Mouse (Mus musculus): ENCODE results near the gene Lgals8. TPM values are rescaled to one million over a fixed set of nuclear protein-coding genes. Genes with fewer than 3 reads are reported as not detected.
"Not testable (repeated sequence)": the region's sequence is repeated elsewhere in the genome, so short reads cannot be mapped to it uniquely, and the experiment has no call there.

The Lgals8 gene
- polyA plus RNA-seq, 1 experiment from 2014 or later: 14.8 TPM

GRCm38 (mm10) chr13:12485197-12485596 is 20.5 kb upstream of the Lgals8 start:
- Histone ChIP-seq H3K4me3 (no peak overlapping the region), H3K27ac (no peak overlapping the region), H3K9ac (no peak overlapping the region), H3K4me1 (no peaks in the 10 kb centered on the region), H3K36me3 (no peaks in the 10 kb centered on the region), H3K9me3 (replicated peaks) (no peaks in the 10 kb centered on the region), H3K27me3 (replicated peaks) (no peaks in the 10 kb centered on the region), H3K4me2 (no peak overlapping the region)
- 57% methylated on average over 2 of the region's 2 CpGs for WGBS (ENCODE audit: insufficient replicate concordance)
- no peak for ATAC-seq

GRCm38 (mm10) chr13:12479802-12480201 is 15.1 kb upstream of the Lgals8 start:
- no peaks in the 10 kb centered on the region for H3K9me3 ChIP-seq (replicated peaks)
- H3K4me2 ChIP-seq: no peak overlapping the region
- H3K27ac ChIP-seq: no peak overlapping the region
- H3K4me3 ChIP-seq: no peak overlapping the region
- H3K36me3 ChIP-seq: no peaks in the 10 kb centered on the region
- H3K9ac ChIP-seq: no peak overlapping the region
- ATAC-seq: no peak
- H3K4me1 ChIP-seq: no peaks in the 10 kb centered on the region
- H3K27me3 ChIP-seq (replicated peaks): no peaks in the 10 kb centered on the region
- WGBS (ENCODE audit: insufficient replicate concordance): 71% methylated on average over 6 of the region's 6 CpGs

- Histone ChIP-seq H3K4me2 (no peak overlapping the region), H3K27ac (no peak overlapping the region), H3K9me3 (replicated peaks) (no peaks in the 10 kb centered on the region), H3K4me3 (no peak overlapping the region), H3K36me3 (no peaks in the 10 kb centered on the region), H3K27me3 (replicated peaks) (no peaks in the 10 kb centered on the region), H3K9ac (no peak overlapping the region), H3K4me1 (no peaks in the 10 kb centered on the region)
- 73% methylated on average over 15 of the region's 15 CpGs for WGBS (ENCODE audit: insufficient replicate concordance)
- no peak for ATAC-seq
Observed at GRCm38 (mm10) chr13:12478301-12478700, 13.6 kb upstream of the Lgals8 start.

DNA sequence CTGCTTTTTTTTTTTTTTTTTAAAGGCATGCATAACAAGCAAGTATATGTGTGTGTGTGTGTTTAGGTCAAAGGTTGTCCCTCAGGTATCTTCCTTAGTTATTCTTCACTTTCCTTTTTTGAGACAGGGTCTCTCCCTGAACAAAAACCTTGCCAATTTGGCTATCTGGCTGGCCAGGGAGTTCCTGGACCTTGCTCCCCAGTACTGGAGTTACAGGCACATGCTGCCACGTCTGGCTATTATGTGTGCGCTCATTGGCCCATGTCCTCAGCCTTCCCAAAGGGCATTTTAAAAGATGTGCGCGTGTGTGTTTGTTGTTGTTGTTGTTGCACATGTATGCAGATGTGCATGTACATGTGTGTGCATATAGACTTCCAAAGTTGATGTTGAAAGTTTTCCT is 12.1 kb upstream of the Lgals8 start:
- WGBS (ENCODE audit: insufficient replicate concordance): 75% methylated on average over 4 of the region's 4 CpGs
- no peaks in the 10 kb centered on the region for H3K4me1 ChIP-seq

DNA sequence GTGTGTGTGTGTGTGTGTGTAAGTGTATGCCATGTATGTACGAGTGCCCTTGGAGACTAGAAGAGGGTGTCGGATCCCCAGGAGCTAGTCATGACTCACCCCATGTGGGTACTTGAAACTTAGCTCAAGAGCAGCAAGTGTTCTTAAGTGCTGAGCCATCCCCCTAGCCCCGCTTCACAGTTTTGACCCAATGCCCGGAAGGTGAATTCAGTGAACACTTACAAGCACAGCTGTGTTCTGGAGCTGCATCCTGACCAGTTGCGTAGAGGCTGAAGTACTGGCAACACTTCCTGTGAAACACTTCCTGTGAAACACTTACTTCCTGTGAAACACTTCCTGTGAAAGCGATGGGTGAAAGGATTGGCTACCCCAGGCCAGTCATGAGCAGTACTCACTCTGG is 10.5 kb upstream of the Lgals8 start:
- no peaks in the 10 kb centered on the region for H3K9me3 ChIP-seq (replicated peaks)
- ATAC-seq: no peak
- H3K4me2 ChIP-seq: no peak overlapping the region
- no peaks in the 10 kb centered on the region for H3K4me1 ChIP-seq
- H3K9ac ChIP-seq: no peak overlapping the region
- 0 out of 2 replicates have a peak, but pooled peaks cover 7% of the 10 kb centered on the region for H3K27me3 ChIP-seq (replicated peaks)
- 65% methylated on average over 6 of the region's 6 CpGs for WGBS (ENCODE audit: insufficient replicate concordance)
- no peaks in the 10 kb centered on the region for H3K36me3 ChIP-seq
- H3K27ac ChIP-seq: no peak overlapping the region
- no peak overlapping the region for H3K4me3 ChIP-seq

More for the DNA sequence above, 12.1 kb upstream of the Lgals8 start:
- Histone ChIP-seq H3K27me3 (replicated peaks) (0 out of 2 replicates have a peak, but pooled peaks cover under 1% of the 10 kb centered on the region), H3K9me3 (replicated peaks) (no peaks in the 10 kb centered on the region), H3K4me2 (no peak overlapping the region), H3K36me3 (no peaks in the 10 kb centered on the region), H3K4me3 (no peak overlapping the region), H3K9ac (no peak overlapping the region), H3K27ac (no peak overlapping the region)
- ATAC-seq: no peak

DNA sequence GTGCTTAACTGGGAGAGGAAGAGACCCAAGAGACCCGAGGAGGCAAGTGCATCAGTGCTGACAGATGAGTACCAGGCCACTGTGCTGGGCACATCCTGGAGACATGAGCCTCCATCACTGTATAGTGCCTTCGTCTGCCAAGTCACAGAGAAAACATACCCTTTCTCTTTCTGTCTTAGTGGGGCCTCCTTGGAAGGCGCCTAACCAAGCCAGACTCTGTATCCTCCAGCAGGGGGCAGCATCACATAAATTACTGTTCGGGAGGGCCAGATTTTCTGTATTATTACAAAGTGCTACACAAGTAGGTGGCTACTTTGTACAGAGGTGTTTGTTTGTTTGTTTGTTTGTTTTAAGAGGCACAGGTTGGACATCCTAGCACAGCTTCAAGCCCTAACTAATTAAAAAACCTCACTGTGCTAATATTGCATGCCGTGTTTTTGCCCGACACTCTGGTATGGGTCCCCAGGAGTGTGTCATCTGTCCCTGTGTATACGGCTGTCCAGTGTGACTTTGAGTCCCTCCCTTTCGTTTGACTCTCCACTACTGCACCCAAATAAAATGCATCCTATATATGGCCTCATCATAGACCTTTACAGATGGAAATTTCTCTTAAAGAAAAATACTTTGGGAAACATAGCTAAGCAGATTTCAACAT is 9.1 kb upstream of the Lgals8 start:
- H3K4me3 ChIP-seq: no peak overlapping the region
- no peak overlapping the region for H3K9ac ChIP-seq
- H3K4me1 ChIP-seq: no peaks in the 10 kb centered on the region; the same call in 1 of the 2 replicates
- 0 out of 2 replicates have a peak, but pooled peaks cover 7% of the 10 kb centered on the region for H3K27me3 ChIP-seq (replicated peaks)
- H3K9me3 ChIP-seq (replicated peaks): no peaks in the 10 kb centered on the region
- ATAC-seq: no peak
- H3K36me3 ChIP-seq: no peaks in the 10 kb centered on the region
- WGBS (ENCODE audit: insufficient replicate concordance): 34% methylated on average over 8 of the region's 8 CpGs
- H3K27ac ChIP-seq: no peak overlapping the region
- no peak overlapping the region for H3K4me2 ChIP-seq

DNA sequence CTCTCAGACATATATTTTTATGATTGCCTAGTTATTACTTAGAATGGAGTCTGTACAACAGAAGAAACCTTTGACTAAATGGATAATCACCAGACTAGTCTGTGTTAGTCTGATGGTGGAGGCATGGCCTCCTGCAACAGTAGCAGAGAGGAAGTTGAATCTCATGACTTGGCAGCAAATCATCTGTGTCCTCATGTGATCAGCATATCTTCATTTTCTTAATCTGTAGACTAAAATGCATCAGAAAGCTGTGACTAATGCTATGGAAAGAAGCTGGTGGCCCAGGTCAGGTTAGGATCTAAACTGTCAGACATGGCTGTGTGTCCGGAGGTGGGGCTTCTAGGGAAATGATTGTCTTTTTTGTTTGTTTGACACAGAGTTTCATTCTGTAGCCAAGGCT is 3.7 kb upstream of the Lgals8 start:
- H3K27me3 ChIP-seq (replicated peaks): 0 out of 2 replicates have a peak, but pooled peaks cover 7% of the 10 kb centered on the region
- H3K27ac ChIP-seq: peak overlapping the region; percentile 36; the same call in 1 of the 2 replicates
- H3K4me3 ChIP-seq: no peak overlapping the region
- no peaks in the 10 kb centered on the region for H3K36me3 ChIP-seq
- H3K4me1 ChIP-seq: no peaks in the 10 kb centered on the region; the same call in 1 of the 2 replicates
- ATAC-seq: no peak
- no peak overlapping the region for H3K9ac ChIP-seq
- 57% methylated on average over 1 of the region's 1 CpGs for WGBS (ENCODE audit: insufficient replicate concordance)
- no peaks in the 10 kb centered on the region for H3K9me3 ChIP-seq (replicated peaks)
- no peak overlapping the region for H3K4me2 ChIP-seq

- not testable (repeated sequence) for ATAC-seq; H3K4me2 ChIP-seq; H3K9me3 ChIP-seq (replicated peaks); H3K36me3 ChIP-seq; H3K27me3 ChIP-seq (replicated peaks); H3K27ac ChIP-seq; H3K4me3 ChIP-seq; H3K9ac ChIP-seq
- 64% methylated on average over 6 of the region's 6 CpGs for WGBS (ENCODE audit: insufficient replicate concordance)
- peaks cover 19% of the 10 kb centered on the region for H3K4me1 ChIP-seq
Observed at GRCm38 (mm10) chr13:12464159-12464558, 585 bp downstream of the Lgals8 start.

DNA sequence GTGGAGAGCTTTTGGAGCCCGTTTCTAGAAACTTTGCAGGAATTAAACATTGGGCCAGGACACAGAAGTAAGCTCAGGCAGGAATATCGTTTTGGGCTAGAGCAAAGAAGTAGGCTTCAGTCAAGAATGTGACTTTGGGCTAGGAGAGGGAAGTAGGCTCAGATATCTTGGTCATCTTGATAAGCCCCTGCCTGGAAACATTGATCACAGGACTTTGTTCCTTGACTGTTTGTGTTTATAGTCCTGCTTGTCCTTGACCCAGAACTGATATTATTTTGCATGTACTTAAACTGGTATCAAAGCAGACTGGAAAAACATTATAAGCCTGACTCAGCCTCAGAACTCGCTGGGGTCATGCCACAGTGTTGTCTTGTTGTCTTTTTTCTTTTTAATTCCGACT is 2.1 kb downstream of the Lgals8 start:
- Histone ChIP-seq H3K36me3 (peaks cover 10% of the 10 kb centered on the region), H3K4me3 (no peak overlapping the region), H3K9me3 (replicated peaks) (no peaks in the 10 kb centered on the region), H3K4me2 (no peak overlapping the region), H3K27ac (peak overlapping the region; percentile 42; the same call in 1 of the 2 replicates), H3K27me3 (replicated peaks) (no peaks in the 10 kb centered on the region), H3K4me1 (peaks cover 19% of the 10 kb centered on the region), H3K9ac (no peak overlapping the region)
- no peak for ATAC-seq
- 54% methylated on average over 4 of the region's 4 CpGs for WGBS (ENCODE audit: insufficient replicate concordance)

- WGBS (ENCODE audit: insufficient replicate concordance): 6% methylated on average over 7 of the region's 7 CpGs
- no peak for ATAC-seq
- H3K4me3 ChIP-seq: peak overlapping the region; percentile 82
- no peaks in the 10 kb centered on the region for H3K9me3 ChIP-seq (replicated peaks)
- peaks cover 15% of the 10 kb centered on the region for H3K36me3 ChIP-seq
- H3K4me1 ChIP-seq: peaks cover 20% of the 10 kb centered on the region
- peak overlapping the region; percentile 77 for H3K4me2 ChIP-seq
- H3K9ac ChIP-seq: peak overlapping the region; percentile 87
- H3K27ac ChIP-seq: peak overlapping the region; percentile 84; the same call in 1 of the 2 replicates
- H3K27me3 ChIP-seq (replicated peaks): no peaks in the 10 kb centered on the region
Observed at GRCm38 (mm10) chr13:12461730-12462119, 3.0 kb downstream of the Lgals8 start.

GRCm38 (mm10) chr13:12460881-12461729 is 3.6 kb downstream of the Lgals8 start:
- H3K4me3 ChIP-seq: peak overlapping the region; percentile 82
- H3K36me3 ChIP-seq: peaks cover 21% of the 10 kb centered on the region
- WGBS (ENCODE audit: insufficient replicate concordance): under 1% methylated on average over 59 of the region's 59 CpGs
- peaks cover 23% of the 10 kb centered on the region for H3K4me1 ChIP-seq
- no peaks in the 10 kb centered on the region for H3K27me3 ChIP-seq (replicated peaks)
- peak; percentile 95 for ATAC-seq
- H3K4me2 ChIP-seq: peak overlapping the region; percentile 77
- H3K9me3 ChIP-seq (replicated peaks): no peaks in the 10 kb centered on the region
- peak overlapping the region; percentile 84 for H3K27ac ChIP-seq
- H3K9ac ChIP-seq: peak overlapping the region; percentile 87

DNA sequence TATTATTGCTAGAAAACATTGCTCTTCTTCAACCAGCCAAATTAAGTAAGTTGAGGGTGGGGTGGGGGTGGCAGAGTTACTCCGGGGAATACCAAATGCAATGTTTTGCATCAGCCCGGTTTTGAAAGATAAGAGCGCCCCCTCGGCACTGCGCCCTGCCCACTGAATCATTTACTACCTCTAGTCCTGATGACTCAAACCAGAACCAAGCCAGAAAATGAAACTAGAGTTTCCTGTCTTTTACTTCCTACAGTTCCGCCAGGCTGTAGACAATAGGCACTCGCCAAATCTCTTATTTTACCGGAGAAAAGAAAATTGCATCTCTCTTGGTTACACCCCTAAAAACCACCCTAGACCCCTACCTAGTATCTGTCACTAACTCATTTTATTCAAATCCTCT is 4.3 kb downstream of the Lgals8 start:
- Histone ChIP-seq H3K4me1 (peaks cover 23% of the 10 kb centered on the region), H3K9ac (peak overlapping the region; percentile 87), H3K9me3 (replicated peaks) (no peaks in the 10 kb centered on the region), H3K27me3 (replicated peaks) (no peaks in the 10 kb centered on the region), H3K4me3 (peak overlapping the region; percentile 82), H3K36me3 (peaks cover 27% of the 10 kb centered on the region), H3K27ac (peak overlapping the region; percentile 84), H3K4me2 (peak overlapping the region; percentile 77)
- WGBS (ENCODE audit: insufficient replicate concordance): 0% methylated on average over 8 of the region's 8 CpGs
- ATAC-seq: peak; percentile 14; the same call in 1 of the 2 replicates

All from liver, embryonic 12.5 days (tissue).